Mouse (Mus musculus) heart, embryonic 11.5 days (tissue): Measurements from ENCODE around the gene Tdrkh. TPM values are rescaled to one million over a fixed set of nuclear protein-coding genes. Genes with fewer than 3 reads are reported as not detected.

Experiments used
- ATAC-seq: fragments of 200-750 bp; cut with Nextera tagmentation; replicated peaks from 2 replicates; pipeline ENCODE4 v1.8.0; 2017; ENCODE audit warnings: moderate library complexity; ENCODE audit not compliant: insufficient number of reproducible peaks, low FRiP score, low TSS enrichment
- H3K27ac ChIP-seq: fragments of 300-500 bp; sonication (generic); 2 replicates; pipeline ENCODE4 v1.5.1; 2014; ENCODE audit warnings: mild to moderate bottlenecking, low read depth, low read length
- H3K27me3 ChIP-seq: fragments of 300-500 bp; sonication (generic); 2 replicates; pipeline ENCODE4 v1.6.1; 2014; ENCODE audit warnings: mild to moderate bottlenecking, low read length, mixed read lengths; ENCODE audit not compliant: control insufficient read depth, insufficient read depth
- H3K36me3 ChIP-seq: fragments of 300-500 bp; sonication (generic); 2 replicates; pipeline ENCODE4 v1.6.1; 2014; ENCODE audit warnings: mild to moderate bottlenecking, low read length, moderate library complexity, mixed read lengths; ENCODE audit not compliant: control insufficient read depth, insufficient read depth
- H3K4me1 ChIP-seq: fragments of 300-500 bp; sonication (generic); 2 replicates; pipeline ENCODE4 v1.6.1; 2014; ENCODE audit warnings: low read length; ENCODE audit not compliant: control insufficient read depth, insufficient read depth
- H3K4me2 ChIP-seq: fragments of 300-500 bp; sonication (generic); 2 replicates; pipeline ENCODE4 v1.6.1; 2014; ENCODE audit warnings: mild to moderate bottlenecking, moderate library complexity
- H3K4me3 ChIP-seq: fragments of 300-500 bp; sonication (generic); 2 replicates; pipeline ENCODE4 v1.5.1; 2014; ENCODE audit warnings: low read depth, low read length
- H3K9ac ChIP-seq: fragments of 300-500 bp; sonication (generic); 2 replicates; pipeline ENCODE4 v1.6.1; 2014; ENCODE audit warnings: mild to moderate bottlenecking, low read depth, low read length, moderate library complexity
- H3K9me3 ChIP-seq: fragments of 300-500 bp; sonication (generic); replicated peaks from 2 replicates; pipeline ENCODE4 v1.6.1; 2016; ENCODE audit warnings: low read length; ENCODE audit not compliant: control insufficient read depth
- WGBS: fragments of 180-500 bp; shearing (Covaris S2); extraction: QIAGEN DNeasy Blood & Tissue Kit; methylation state at CpG from one replicate; pipeline ENCODE4 v1.1.7; 2014; ENCODE audit not compliant: insufficient replicate concordance; 5-methylcytosine and 5-hydroxymethylcytosine counted together
- polyA plus RNA-seq: library from polyadenylated mRNA; unstranded; fragments of >200 nt; fragmentation: Nextera tagmentation; extraction: Ambion mirVana; gene quantifications from 2 replicates; pipeline ENCODE4 v1.2.1, GENCODE M21; 2014

The Tdrkh gene
- 8.4 and 8.7 TPM in 2 replicates for polyA plus RNA-seq

DNA sequence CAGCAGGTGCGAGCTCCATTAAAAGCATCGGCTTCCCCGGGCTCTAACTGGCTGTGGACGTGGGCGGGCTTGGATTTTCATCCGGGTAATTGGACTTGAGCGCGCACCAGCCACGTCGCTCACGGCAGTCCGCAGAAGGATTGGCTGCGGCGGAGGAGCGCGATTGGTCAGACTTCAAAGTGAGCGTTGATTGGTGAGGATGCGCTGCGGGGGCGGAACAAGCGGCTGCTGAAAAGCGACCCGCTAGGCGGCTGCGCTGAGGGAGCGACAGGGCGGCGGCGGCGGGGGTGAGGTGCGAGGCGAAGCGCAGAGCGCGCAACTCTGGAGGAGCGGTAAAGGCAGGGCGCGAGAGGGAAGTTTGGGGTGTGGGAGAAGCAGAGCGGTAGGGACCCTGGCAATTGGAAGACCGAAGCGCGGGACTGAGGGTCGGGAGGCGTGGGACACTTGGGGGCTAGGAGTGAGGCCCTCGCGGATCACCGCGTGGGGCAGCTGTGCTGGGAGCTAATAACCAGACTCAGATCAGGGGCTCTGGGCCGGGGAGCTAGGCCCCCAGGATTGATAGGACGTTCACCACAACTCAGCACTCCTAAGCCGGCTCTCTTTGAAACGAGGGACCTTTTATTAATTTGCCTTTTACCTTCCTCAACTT is at the start of gene Tdrkh:
Gene Tdrkh, plus strand, starts transcription at position 243 of the 649 bp plus-strand sequence.
- H3K4me3 ChIP-seq: peak within 1 kb of the TSS; percentile 44
- no peaks in the 10 kb centered on the region for H3K36me3 ChIP-seq
- peak within 1 kb of the TSS; percentile 66 for H3K4me2 ChIP-seq
- no peak within 1 kb of the TSS for H3K27ac ChIP-seq
- H3K9me3 ChIP-seq: no peaks in the 10 kb centered on the region
- peak; percentile 95 for ATAC-seq
- WGBS: 11% methylated on average over 52 of the region's 52 CpGs
- H3K9ac ChIP-seq: peak within 1 kb of the TSS; percentile 23
- H3K4me1 ChIP-seq: no peaks in the 10 kb centered on the region
- H3K27me3 ChIP-seq: no peaks in the 10 kb centered on the region; the same call in 1 of the 2 replicates

DNA sequence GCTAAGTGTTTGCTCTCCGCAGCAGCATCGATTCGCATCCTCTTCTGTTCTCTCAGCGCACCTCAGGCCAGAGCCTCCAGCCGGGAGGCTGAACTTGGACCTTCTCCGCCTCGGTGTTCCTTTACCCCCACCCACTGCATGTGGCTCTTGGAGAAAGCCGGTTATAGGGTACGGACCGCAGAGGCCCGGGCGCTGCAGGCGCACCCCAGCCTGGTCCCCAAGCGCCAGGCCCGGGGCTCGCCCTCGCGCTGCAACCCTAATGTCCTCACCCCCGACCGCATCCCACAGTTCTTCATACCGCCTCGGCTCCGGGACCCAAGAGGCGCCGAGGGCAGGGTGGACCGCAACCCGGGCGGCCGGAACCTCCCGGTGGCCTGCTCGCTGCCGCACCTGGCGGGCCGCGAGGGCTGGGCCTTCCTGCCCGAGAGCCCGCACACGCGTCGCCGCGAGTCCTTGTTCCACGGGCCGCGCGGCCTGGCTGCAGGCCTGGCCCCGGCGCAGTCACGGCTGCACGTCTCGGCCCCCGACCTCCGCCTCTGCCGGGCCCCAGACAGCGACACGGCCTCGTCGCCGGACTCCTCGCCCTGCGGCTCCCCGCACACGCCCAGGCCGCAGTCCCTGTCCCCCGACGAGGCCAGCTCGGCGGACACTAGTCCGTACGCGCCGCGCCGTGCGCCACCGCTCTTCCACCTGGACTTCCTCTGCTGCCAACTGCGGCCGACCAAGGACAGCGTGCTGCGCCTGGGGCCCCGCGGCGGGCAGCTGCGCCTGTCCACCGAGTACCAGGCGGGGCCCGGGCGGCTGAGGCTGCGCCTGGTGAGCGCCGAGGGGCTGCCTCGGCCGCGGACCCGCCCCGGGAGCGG is 49.6 kb upstream of the Tdrkh start:
- Histone ChIP-seq H3K27me3 (peaks cover 43% of the 10 kb centered on the region), H3K27ac (no peak overlapping the region), H3K4me1 (no peaks in the 10 kb centered on the region), H3K36me3 (no peaks in the 10 kb centered on the region), H3K9me3 (no peaks in the 10 kb centered on the region), H3K4me2 (peak overlapping the region; percentile 95), H3K9ac (peak overlapping the region; percentile 70), H3K4me3 (peak overlapping the region; percentile 55)
- 4% methylated on average over 97 of the region's 97 CpGs for WGBS
- peak; percentile 53 for ATAC-seq

DNA sequence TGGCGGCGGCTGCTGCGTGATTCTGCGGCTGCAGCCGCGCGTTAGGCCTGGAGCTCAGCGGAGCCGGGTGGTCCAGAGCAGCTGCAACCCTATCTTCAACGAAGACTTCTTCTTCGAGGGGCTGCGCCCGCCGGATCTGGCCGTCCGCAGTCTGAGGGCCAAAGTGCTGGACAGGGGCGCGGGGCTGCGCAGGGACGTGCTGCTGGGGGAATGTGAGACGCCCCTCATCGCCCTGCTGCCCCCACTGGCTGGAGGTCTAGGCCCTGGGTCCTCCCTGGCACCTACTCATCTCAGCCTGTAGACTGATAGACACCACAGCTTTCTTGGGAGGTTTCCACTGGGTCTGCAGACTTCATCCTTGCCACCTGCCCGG is 48.9 kb upstream of the Tdrkh start:
- peak overlapping the region; percentile 70 for H3K9ac ChIP-seq
- no peaks in the 10 kb centered on the region for H3K4me1 ChIP-seq
- H3K4me2 ChIP-seq: peak overlapping the region; percentile 95
- H3K27me3 ChIP-seq: peaks cover 43% of the 10 kb centered on the region
- no peaks in the 10 kb centered on the region for H3K36me3 ChIP-seq
- H3K4me3 ChIP-seq: peak overlapping the region; percentile 55
- H3K27ac ChIP-seq: no peak overlapping the region
- no peaks in the 10 kb centered on the region for H3K9me3 ChIP-seq
- ATAC-seq: peak; percentile 6; the same call in 1 of the 2 replicates
- 5% methylated on average over 23 of the region's 23 CpGs for WGBS

DNA sequence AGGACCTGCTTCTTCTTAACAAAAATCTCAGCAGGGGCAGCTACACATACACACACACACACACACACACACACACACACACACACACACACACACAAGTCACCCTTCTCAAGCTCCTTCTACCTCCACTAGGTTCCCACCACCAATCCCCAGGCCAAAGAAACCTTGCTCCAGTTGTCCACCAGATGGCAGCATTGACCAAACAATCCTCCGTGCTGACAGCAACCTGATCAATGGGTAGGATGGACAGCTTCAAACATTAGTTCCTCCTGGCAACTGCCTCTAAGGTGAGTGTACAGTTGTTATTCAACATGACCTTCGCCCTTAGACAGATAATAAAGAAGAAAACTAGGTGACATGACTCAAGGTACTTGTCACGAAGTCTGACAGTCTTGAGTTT is 46.3 kb upstream of the Tdrkh start:
- Histone ChIP-seq H3K4me1 (peaks cover 3% of the 10 kb centered on the region; the same call in 1 of the 2 replicates), H3K4me3 (no peak overlapping the region), H3K36me3 (no peaks in the 10 kb centered on the region), H3K27me3 (peaks cover 35% of the 10 kb centered on the region), H3K27ac (no peak overlapping the region), H3K4me2 (no peak overlapping the region), H3K9me3 (no peaks in the 10 kb centered on the region), H3K9ac (no peak overlapping the region)
- 18% methylated on average over 3 of the region's 3 CpGs for WGBS
- ATAC-seq: no peak

DNA sequence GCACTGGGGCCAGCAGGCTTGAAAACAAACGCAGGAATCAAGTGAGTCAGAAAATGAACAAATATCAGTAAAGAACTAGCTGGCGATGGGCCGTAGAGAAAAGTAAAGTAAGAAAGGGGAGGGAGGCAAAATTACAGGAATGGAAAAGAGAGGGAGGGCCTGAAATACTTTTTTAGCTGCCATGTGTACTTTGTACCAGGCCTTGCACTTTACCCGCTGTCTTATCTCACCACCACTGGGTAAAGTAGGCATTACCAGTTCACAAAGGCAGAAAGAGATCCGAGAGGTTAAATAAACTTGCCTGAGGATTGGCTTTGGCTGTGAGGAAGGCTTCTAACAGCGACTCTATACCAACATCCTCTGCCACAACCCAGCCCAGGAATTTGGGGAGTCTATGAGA is 45.6 kb upstream of the Tdrkh start:
- H3K4me3 ChIP-seq: no peak overlapping the region
- H3K27me3 ChIP-seq: peaks cover 29% of the 10 kb centered on the region
- no peak overlapping the region for H3K9ac ChIP-seq
- peaks cover 3% of the 10 kb centered on the region; the same call in 1 of the 2 replicates for H3K4me1 ChIP-seq
- H3K4me2 ChIP-seq: no peak overlapping the region
- no peak for ATAC-seq
- H3K27ac ChIP-seq: no peak overlapping the region
- no peaks in the 10 kb centered on the region for H3K9me3 ChIP-seq
- no peaks in the 10 kb centered on the region for H3K36me3 ChIP-seq
- WGBS: 75% methylated on average over 6 of the region's 6 CpGs

DNA sequence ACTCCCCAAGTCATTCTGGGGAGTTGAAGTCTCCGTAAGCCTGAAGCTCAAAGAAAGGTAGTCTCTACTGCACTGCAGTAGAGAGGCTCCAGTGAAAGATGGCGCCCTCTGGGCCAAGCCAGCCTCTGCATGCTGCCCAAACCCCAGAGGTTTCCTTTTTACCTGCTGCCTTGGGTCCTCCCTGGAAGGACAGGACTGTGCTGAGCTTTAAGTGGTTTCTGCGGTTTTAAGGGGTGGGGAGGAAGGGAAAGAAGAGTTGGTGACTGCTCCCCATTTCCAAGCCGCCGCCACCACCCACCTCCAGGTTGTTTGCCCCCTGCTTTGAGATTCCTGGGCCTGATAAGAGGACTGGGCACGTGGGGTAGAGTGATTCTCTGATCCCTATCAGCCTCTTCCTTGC is 44.4 kb upstream of the Tdrkh start:
- H3K36me3 ChIP-seq: no peaks in the 10 kb centered on the region
- peaks cover 10% of the 10 kb centered on the region for H3K4me1 ChIP-seq
- ATAC-seq: no peak
- H3K27ac ChIP-seq: no peak overlapping the region
- H3K9me3 ChIP-seq: no peaks in the 10 kb centered on the region
- H3K9ac ChIP-seq: no peak overlapping the region
- no peak overlapping the region for H3K4me3 ChIP-seq
- no peak overlapping the region for H3K4me2 ChIP-seq
- WGBS: 55% methylated on average over 6 of the region's 6 CpGs
- H3K27me3 ChIP-seq: peaks cover 27% of the 10 kb centered on the region

DNA sequence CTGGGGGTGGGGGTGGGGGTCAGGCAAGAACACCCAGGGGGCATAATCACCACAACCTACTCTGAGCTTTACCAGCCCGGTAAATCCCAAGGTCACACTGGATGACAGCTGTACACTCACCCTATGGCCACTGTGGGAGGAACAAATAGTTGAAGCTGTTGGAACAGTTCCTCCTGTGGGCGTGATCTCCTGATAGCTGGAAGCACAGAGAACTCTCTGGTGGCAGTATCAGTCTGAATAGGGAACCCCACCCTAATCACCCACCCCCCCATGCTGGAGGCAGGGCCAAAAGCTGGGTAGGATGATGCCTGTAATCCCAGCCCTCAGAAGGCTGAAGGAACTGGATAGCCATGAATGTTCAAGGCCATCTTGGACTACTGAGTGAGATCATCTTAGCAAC is 43.4 kb upstream of the Tdrkh start:
- Histone ChIP-seq H3K4me1 (peaks cover 12% of the 10 kb centered on the region), H3K4me3 (no peak overlapping the region), H3K9ac (no peak overlapping the region), H3K9me3 (no peaks in the 10 kb centered on the region), H3K27me3 (peaks cover 23% of the 10 kb centered on the region), H3K4me2 (no peak overlapping the region), H3K36me3 (no peaks in the 10 kb centered on the region), H3K27ac (no peak overlapping the region)
- WGBS: 17% methylated on average over 2 of the region's 2 CpGs
- ATAC-seq: no peak

DNA sequence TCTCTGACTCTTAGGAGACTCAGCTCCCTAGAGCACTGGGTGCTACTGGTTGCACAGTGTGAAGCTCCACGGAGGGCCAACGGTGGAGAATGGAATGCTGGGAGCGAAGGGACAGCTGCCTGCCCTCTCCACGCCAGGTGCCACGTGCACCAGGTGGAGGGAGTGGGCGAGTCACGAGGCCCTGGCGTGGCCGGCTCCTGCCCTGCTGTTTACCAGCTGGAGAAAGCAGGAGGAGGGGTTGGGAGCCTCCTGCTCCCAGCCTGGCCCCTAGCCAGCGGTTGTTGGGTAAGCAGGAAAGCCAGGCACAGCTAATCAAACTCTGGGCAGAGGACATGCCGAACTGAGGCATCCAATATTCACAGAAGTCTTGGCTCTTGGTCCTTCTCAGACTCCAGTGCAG is 41.4 kb upstream of the Tdrkh start:
- Histone ChIP-seq H3K9me3 (no peaks in the 10 kb centered on the region), H3K27me3 (peaks cover 18% of the 10 kb centered on the region), H3K4me3 (peak overlapping the region; percentile 11; the same call in 1 of the 2 replicates), H3K4me1 (peaks cover 12% of the 10 kb centered on the region), H3K27ac (no peak overlapping the region), H3K36me3 (no peaks in the 10 kb centered on the region), H3K9ac (peak overlapping the region; percentile 49; the same call in 1 of the 2 replicates), H3K4me2 (peak overlapping the region; percentile 56)
- peak; percentile 33; the same call in 1 of the 2 replicates for ATAC-seq
- 2% methylated on average over 11 of the region's 11 CpGs for WGBS
